Mouse (Mus musculus): Measurements from ENCODE around the gene H2al1i. TPM values are rescaled to one million over a fixed set of nuclear protein-coding genes. Genes with fewer than 3 reads are reported as not detected.
"Not testable (repeated sequence)": the region's sequence is repeated elsewhere in the genome, so short reads cannot be mapped to it uniquely, and the experiment has no call there.

The H2al1i gene
- polyA plus RNA-seq (2016; fragmentation: Nextera tagmentation; extraction: Ambion mirVana) = not detected in 2 replicates

DNA sequence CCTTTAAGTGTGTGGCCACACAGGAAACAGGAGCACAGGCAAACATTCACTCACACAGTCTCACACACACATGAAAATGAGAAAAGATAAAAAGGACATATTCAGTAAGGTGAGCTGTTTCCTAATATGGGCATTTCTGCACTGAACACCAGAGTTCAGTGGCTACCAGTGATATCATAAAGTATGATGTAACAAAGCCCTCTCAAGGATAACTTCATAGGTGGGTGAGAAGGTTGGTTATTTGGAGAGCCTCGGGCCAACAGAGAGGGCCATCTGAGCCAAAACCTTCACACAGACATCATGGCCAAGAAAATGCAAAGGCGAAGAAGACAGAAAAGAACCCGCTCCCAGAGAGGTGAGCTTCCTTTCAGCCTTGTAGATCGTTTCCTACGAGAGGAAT lies at the start of gene H2al1i:
Gene H2al1i (plus strand): TSS at position 301 of the 400 bp plus-strand sequence.
- H3K4me1 ChIP-seq; ATAC-seq; H3K4me2 ChIP-seq; H3K27ac ChIP-seq; H3K36me3 ChIP-seq; H3K27me3 ChIP-seq (replicated peaks); H3K9me3 ChIP-seq (replicated peaks); H3K4me3 ChIP-seq; H3K9ac ChIP-seq: not testable (repeated sequence)
- WGBS (ENCODE audit: insufficient replicate concordance) = 86% methylated on average over 1 of the region's 5 CpGs

DNA sequence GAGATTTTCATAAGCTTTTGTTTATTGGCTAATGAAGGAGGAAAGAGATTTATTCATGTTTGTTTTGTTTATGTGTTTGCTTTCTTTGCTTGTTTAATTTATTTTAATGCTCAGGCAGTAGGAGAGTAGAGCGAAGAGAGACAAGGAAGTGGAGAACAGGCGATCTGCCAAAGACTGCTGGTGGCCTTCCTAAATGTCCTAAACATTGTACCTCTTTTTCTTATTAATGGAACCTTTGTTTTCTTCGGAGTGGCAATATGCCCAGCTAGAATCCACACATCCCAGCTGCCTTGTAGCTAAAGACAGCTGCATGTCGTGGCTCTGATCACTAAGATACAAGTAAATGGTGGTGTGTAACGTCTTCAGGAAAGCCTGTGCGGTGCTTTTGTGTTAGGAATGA lies 47.4 kb upstream of the H2al1i start:
- ATAC-seq = no peak
- no peaks in the 10 kb centered on the region for H3K4me1 ChIP-seq

DNA sequence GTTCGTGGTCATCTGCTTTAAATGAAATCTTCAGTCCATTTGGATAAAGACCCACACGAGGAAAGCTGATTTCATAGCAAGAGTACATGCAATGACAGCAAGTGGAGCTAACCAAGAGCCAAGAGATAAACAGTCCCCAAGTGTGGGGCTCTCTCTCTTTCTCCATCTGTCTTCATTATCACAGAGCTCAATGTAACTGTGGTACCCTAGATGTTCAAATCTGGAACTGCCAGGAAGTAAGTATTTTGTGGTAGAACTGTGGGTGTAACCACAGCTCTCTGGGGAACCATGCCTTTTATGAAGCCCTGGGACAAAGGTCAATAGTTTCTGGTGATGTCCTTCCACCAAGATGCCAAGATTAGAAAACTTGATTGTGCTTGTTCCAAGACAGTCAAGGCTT lies 43.7 kb upstream of the H2al1i start:
- H3K36me3 ChIP-seq = no peaks in the 10 kb centered on the region
- H3K27me3 ChIP-seq (replicated peaks) = no peaks in the 10 kb centered on the region
- no peak for ATAC-seq
- no peak overlapping the region for H3K4me3 ChIP-seq
- 36% methylated on average over 2 of the region's 2 CpGs for WGBS (ENCODE audit: insufficient replicate concordance)
- no peak overlapping the region for H3K9ac ChIP-seq
- no peaks in the 10 kb centered on the region for H3K9me3 ChIP-seq (replicated peaks)
- H3K4me1 ChIP-seq = no peaks in the 10 kb centered on the region
- no peak overlapping the region for H3K27ac ChIP-seq
- no peak overlapping the region for H3K4me2 ChIP-seq

More for the DNA sequence above, 47.4 kb upstream of the H2al1i start:
- Histone ChIP-seq H3K36me3 (no peaks in the 10 kb centered on the region), H3K27ac (no peak overlapping the region), H3K27me3 (replicated peaks) (no peaks in the 10 kb centered on the region), H3K4me3 (no peak overlapping the region), H3K9ac (no peak overlapping the region), H3K9me3 (replicated peaks) (no peaks in the 10 kb centered on the region), H3K4me2 (no peak overlapping the region)
- whole genome bisulfite sequencing (ENCODE audit: insufficient replicate concordance) = 66% methylated on average over 6 of the region's 6 CpGs

DNA sequence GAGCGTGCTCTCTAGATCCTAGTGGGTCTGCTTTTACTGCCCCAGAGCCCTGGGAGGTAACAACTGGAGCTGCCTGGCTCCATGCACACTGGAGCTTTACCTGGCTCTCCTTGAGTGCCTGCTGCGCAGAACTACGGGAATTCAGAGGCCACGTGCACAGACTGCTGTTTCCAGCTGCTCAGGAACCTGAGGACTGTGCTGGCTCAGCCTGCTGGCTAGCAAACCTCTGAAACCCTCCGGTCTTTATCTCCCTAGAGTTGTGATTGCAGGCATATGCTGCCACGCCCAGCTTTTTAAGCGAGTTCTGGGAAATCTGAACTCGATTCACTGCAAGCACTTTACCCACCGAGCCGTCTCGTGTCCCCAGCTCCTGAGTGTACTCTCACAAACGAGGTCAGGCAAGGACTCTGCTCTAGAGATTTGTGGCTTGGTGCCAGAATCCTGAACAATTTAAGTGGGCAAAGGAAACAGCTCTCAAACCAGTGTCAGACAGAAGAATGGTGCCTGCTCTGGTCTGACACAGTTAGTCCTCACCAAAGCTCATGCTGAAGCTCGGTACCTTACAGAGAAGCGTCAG lies 36.1 kb upstream of the H2al1i start:
- ATAC-seq = no peak
- WGBS (ENCODE audit: insufficient replicate concordance) = 58% methylated on average over 14 of the region's 14 CpGs

DNA sequence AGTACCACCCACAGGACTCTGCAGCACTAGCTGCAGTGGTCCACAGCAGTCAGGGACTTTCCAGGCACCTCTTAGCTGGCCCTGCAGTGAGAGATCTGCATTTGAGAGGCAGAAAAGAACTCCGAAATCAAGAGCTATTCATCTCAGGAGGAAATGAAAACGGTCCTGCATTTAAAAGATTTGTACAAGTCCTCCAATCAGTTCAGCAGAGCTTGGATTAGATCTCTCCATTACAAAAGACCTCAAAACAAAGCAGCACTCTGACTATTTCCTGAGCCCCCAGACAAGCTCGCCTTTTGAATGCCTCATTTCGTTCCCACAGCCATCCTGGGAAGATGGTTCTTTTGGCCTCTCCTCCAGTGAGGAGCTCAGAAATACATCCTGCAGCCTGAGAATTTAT lies 35.2 kb upstream of the H2al1i start:
- 57% methylated on average over 4 of the region's 4 CpGs for WGBS (ENCODE audit: insufficient replicate concordance)
- Histone ChIP-seq H3K9me3 (replicated peaks) (no peaks in the 10 kb centered on the region), H3K4me2 (no peak overlapping the region), H3K27ac (no peak overlapping the region), H3K4me1 (no peaks in the 10 kb centered on the region), H3K9ac (no peak overlapping the region), H3K4me3 (no peak overlapping the region), H3K36me3 (no peaks in the 10 kb centered on the region), H3K27me3 (replicated peaks) (0 out of 2 replicates have a peak, but pooled peaks cover 8% of the 10 kb centered on the region)
- no peak for ATAC-seq

More for the DNA sequence above, 36.1 kb upstream of the H2al1i start:
- Histone ChIP-seq H3K27ac (no peak overlapping the region), H3K9ac (no peak overlapping the region), H3K4me1 (no peaks in the 10 kb centered on the region), H3K9me3 (replicated peaks) (no peaks in the 10 kb centered on the region), H3K4me2 (no peak overlapping the region), H3K27me3 (replicated peaks) (0 out of 2 replicates have a peak, but pooled peaks cover 8% of the 10 kb centered on the region), H3K4me3 (no peak overlapping the region), H3K36me3 (no peaks in the 10 kb centered on the region)

DNA sequence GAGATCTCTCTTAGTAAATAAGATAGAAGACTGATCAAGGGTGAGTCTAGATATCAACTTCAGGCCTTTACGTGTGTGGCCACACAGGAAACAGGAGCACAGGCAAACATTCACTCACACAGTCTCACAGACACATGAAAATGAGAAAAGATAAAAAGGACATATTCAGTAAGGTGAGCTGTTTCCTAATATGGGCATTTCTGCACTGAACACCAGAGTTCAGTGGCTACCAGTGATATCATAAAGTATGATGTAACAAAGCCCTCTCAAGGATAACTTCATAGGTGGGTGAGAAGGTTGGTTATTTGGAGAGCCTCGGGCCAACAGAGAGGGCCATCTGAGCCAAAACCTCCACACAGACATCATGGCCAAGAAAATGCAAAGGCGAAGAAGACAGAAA lies 25.5 kb upstream of the H2al1i start, which contains the start of gene H2al1a:
Gene H2al1a (plus strand): TSS at position 301 of the 400 bp plus-strand sequence.
- not testable (repeated sequence) for H3K4me2 ChIP-seq; H3K27ac ChIP-seq; H3K36me3 ChIP-seq; H3K4me3 ChIP-seq; H3K9ac ChIP-seq; ATAC-seq; H3K27me3 ChIP-seq (replicated peaks); H3K9me3 ChIP-seq (replicated peaks); H3K4me1 ChIP-seq
- WGBS (ENCODE audit: insufficient replicate concordance) = no CpG with 5 or more reads among the region's 3 CpGs

DNA sequence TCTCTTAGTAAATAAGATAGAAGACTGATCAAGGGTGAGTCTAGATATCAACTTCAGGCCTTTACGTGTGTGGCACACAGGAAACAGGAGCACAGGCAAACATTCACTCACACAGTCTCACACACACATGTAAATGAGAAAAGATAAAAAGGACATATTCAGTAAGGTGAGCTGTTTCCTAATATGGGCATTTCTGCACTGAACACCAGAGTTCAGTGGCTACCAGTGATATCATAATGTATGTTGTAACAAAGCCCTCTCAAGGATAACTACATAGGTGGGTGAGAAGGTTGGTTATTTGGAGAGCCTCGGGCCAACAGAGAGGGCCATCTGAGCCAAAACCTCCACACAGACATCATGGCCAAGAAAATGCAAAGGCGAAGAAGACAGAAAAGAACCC lies 22.3 kb upstream of the H2al1i start, which contains the start of gene H2al1b:
Gene H2al1b (plus strand): TSS at position 301 of the 400 bp plus-strand sequence.
- WGBS (ENCODE audit: insufficient replicate concordance) = 94% methylated on average over 1 of the region's 3 CpGs
- not testable (repeated sequence) for H3K9ac ChIP-seq; ATAC-seq; H3K27ac ChIP-seq; H3K4me1 ChIP-seq; H3K4me3 ChIP-seq; H3K9me3 ChIP-seq (replicated peaks); H3K27me3 ChIP-seq (replicated peaks); H3K36me3 ChIP-seq; H3K4me2 ChIP-seq

DNA sequence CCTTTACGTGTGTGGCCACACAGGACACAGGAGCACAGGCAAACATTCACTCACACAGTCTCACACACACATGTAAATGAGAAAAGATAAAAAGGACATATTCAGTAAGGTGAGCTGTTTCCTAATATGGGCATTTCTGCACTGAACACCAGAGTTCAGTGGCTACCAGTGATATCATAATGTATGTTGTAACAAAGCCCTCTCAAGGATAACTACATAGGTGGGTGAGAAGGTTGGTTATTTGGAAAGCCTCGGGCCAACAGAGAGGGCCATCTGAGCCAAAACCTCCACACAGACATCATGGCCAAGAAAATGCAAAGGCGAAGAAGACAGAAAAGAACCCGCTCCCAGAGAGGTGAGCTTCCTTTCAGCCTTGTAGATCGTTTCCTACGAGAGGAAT lies 19.1 kb upstream of the H2al1i start, which contains the start of gene H2al1c:
Gene H2al1c (plus strand): TSS at position 301 of the 400 bp plus-strand sequence.
- H3K9me3 ChIP-seq (replicated peaks); H3K4me2 ChIP-seq; H3K4me1 ChIP-seq; H3K4me3 ChIP-seq; H3K9ac ChIP-seq; ATAC-seq; H3K36me3 ChIP-seq; H3K27ac ChIP-seq; H3K27me3 ChIP-seq (replicated peaks): not testable (repeated sequence)
- 69% methylated on average over 2 of the region's 6 CpGs for WGBS (ENCODE audit: insufficient replicate concordance)

DNA sequence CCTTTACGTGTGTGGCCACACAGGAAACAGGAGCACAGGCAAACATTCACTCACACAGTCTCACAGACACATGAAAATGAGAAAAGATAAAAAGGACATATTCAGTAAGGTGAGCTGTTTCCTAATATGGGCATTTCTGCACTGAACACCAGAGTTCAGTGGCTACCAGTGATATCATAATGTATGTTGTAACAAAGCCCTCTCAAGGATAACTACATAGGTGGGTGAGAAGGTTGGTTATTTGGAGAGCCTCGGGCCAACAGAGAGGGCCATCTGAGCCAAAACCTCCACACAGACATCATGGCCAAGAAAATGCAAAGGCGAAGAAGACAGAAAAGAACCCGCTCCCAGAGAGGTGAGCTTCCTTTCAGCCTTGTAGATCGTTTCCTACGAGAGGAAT lies 15.9 kb upstream of the H2al1i start, which contains the start of gene H2al1d:
Gene H2al1d (plus strand): TSS at position 301 of the 400 bp plus-strand sequence.
- H3K36me3 ChIP-seq; H3K27ac ChIP-seq; H3K4me1 ChIP-seq; ATAC-seq; H3K27me3 ChIP-seq (replicated peaks); H3K9ac ChIP-seq; H3K9me3 ChIP-seq (replicated peaks); H3K4me3 ChIP-seq; H3K4me2 ChIP-seq: not testable (repeated sequence)
- WGBS (ENCODE audit: insufficient replicate concordance) = no CpG with 5 or more reads among the region's 6 CpGs

DNA sequence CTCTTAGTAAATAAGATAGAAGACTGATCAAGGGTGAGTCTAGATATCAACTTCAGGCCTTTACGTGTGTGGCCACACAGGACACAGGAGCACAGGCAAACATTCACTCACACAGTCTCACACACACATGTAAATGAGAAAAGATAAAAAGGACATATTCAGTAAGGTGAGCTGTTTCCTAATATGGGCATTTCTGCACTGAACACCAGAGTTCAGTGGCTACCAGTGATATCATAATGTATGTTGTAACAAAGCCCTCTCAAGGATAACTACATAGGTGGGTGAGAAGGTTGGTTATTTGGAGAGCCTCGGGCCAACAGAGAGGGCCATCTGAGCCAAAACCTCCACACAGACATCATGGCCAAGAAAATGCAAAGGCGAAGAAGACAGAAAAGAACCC lies 12.8 kb upstream of the H2al1i start, which contains the start of gene H2al1e:
Gene H2al1e (plus strand): TSS at position 301 of the 400 bp plus-strand sequence.
- no CpG with 5 or more reads among the region's 3 CpGs for WGBS (ENCODE audit: insufficient replicate concordance)

DNA sequence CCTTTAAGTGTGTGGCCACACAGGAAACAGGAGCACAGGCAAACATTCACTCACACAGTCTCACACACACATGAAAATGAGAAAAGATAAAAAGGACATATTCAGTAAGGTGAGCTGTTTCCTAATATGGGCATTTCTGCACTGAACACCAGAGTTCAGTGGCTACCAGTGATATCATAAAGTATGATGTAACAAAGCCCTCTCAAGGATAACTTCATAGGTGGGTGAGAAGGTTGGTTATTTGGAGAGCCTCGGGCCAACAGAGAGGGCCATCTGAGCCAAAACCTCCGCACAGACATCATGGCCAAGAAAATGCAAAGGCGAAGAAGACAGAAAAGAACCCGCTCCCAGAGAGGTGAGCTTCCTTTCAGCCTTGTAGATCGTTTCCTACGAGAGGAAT lies 9.6 kb upstream of the H2al1i start, which contains the start of gene H2al1f:
Gene H2al1f (plus strand): TSS at position 301 of the 400 bp plus-strand sequence.
- H3K27me3 ChIP-seq (replicated peaks); ATAC-seq; H3K27ac ChIP-seq; H3K4me1 ChIP-seq; H3K9me3 ChIP-seq (replicated peaks); H3K4me2 ChIP-seq; H3K9ac ChIP-seq; H3K36me3 ChIP-seq; H3K4me3 ChIP-seq: not testable (repeated sequence)
- no CpG with 5 or more reads among the region's 6 CpGs for WGBS (ENCODE audit: insufficient replicate concordance)

More for the DNA sequence above, 12.8 kb upstream of the H2al1i start, which contains the start of gene H2al1e:
- H3K27me3 ChIP-seq (replicated peaks); H3K36me3 ChIP-seq; H3K4me3 ChIP-seq; H3K9ac ChIP-seq; H3K4me2 ChIP-seq; H3K9me3 ChIP-seq (replicated peaks); H3K27ac ChIP-seq; H3K4me1 ChIP-seq; ATAC-seq: not testable (repeated sequence)

DNA sequence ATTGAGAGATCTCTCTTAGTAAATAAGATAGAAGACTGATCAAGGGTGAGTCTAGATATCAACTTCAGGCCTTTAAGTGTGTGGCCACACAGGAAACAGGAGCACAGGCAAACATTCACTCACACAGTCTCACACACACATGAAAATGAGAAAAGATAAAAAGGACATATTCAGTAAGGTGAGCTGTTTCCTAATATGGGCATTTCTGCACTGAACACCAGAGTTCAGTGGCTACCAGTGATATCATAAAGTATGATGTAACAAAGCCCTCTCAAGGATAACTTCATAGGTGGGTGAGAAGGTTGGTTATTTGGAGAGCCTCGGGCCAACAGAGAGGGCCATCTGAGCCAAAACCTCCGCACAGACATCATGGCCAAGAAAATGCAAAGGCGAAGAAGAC lies 6.5 kb upstream of the H2al1i start, which contains the start of gene H2al1g:
Gene H2al1g (plus strand): TSS at position 301 of the 400 bp plus-strand sequence.
- H3K27me3 ChIP-seq (replicated peaks); H3K4me1 ChIP-seq; ATAC-seq; H3K4me2 ChIP-seq; H3K9ac ChIP-seq; H3K36me3 ChIP-seq; H3K27ac ChIP-seq; H3K9me3 ChIP-seq (replicated peaks); H3K4me3 ChIP-seq: not testable (repeated sequence)
- no CpG with 5 or more reads among the region's 3 CpGs for WGBS (ENCODE audit: insufficient replicate concordance)
